Mouse (Mus musculus) CH12.LX (cell line): Measurements from ENCODE around the gene Atp5l.

ENCODE experiments used
- CHD1 ChIP-seq: IDR thresholded peaks from 2 replicates; pipeline ENCODE4 v1.6.1; 2012; ENCODE audit warnings: low read depth, low read length, improper control_type of control experiment, inconsistent platforms
- CTCF ChIP-seq, 2 experiments: IDR thresholded peaks in 1 of 2; conservative IDR thresholded peaks in 1 of 2; 2 replicates each; pipeline ENCODE4 v1.5.1; 2011 to 2012; ENCODE audit warnings: low read depth in 2 of 2, low read length in 2 of 2, improper control_type of control experiment in 1 of 2, inconsistent platforms in 1 of 2, mild to moderate bottlenecking in 1 of 2, moderate library complexity in 1 of 2
- EP300 ChIP-seq: IDR thresholded peaks from 2 replicates; pipeline ENCODE4 v1.6.1; 2011; ENCODE audit warnings: low read length, improper control_type of control experiment
- IRF4 ChIP-seq: IDR thresholded peaks from 2 replicates; pipeline ENCODE4 v1.6.1; 2014; ENCODE audit warnings: low read depth, mild to moderate bottlenecking, inconsistent platforms, low read length, improper control_type of control experiment
- JUND ChIP-seq: conservative IDR thresholded peaks from 2 replicates; pipeline ENCODE4 v1.6.1; 2011; ENCODE audit warnings: low read depth, low read length, improper control_type of control experiment
- MAZ ChIP-seq: IDR thresholded peaks from 2 replicates; pipeline ENCODE4 v1.6.1; 2012; ENCODE audit warnings: low read depth, mild to moderate bottlenecking, inconsistent platforms, low read length, improper control_type of control experiment, moderate library complexity
- PAX5 ChIP-seq: IDR thresholded peaks from 2 replicates; pipeline ENCODE4 v1.6.1; 2012; ENCODE audit warnings: low read length, inconsistent platforms, mixed read lengths
- POLR2A ChIP-seq: IDR thresholded peaks from 2 replicates; pipeline ENCODE4 v1.6.1; 2011; ENCODE audit warnings: low read depth, mild to moderate bottlenecking, improper control_type of control experiment, low read length
- POLR2AphosphoS2 ChIP-seq: IDR thresholded peaks from 2 replicates; pipeline ENCODE4 v1.6.1; 2011; ENCODE audit warnings: low read depth, low read length, improper control_type of control experiment
- SIN3A ChIP-seq: IDR thresholded peaks from 2 replicates; pipeline ENCODE4 v1.6.1; 2012; ENCODE audit warnings: low read length, improper control_type of control experiment, inconsistent platforms
- TCF12 ChIP-seq: IDR thresholded peaks from 2 replicates; pipeline ENCODE4 v1.6.1; 2014; ENCODE audit warnings: low read depth, mild to moderate bottlenecking, inconsistent platforms, low read length, improper control_type of control experiment
- ZC3H11A ChIP-seq: IDR thresholded peaks from 2 replicates; pipeline ENCODE4 v1.6.1; 2012; ENCODE audit warnings: low read depth, mild to moderate bottlenecking, inconsistent platforms, low read length, improper control_type of control experiment
- ZNF384 ChIP-seq: IDR thresholded peaks from 2 replicates; pipeline ENCODE4 v1.6.1; 2012; ENCODE audit warnings: low read depth, low read length, improper control_type of control experiment, inconsistent platforms

GRCm38 (mm10) chr9:44866501-44867240, 53.9 kb downstream of the Atp5l start:
- TF ChIP-seq IRF4: peak; percentile 50; the same call in 1 of the 2 replicates
- TF ChIP-seq MAZ: peak; percentile 45; the same call in 1 of the 2 replicates
- TF ChIP-seq POLR2A: 0 out of 2 replicates have a peak, but pooled peaks have one; percentile 24
- TF ChIP-seq JUND: 0 out of 2 replicates have a peak, but pooled peaks have one; percentile 17
- TF ChIP-seq CHD1: 0 out of 2 replicates have a peak, but pooled peaks have one; percentile 67
- TF ChIP-seq CTCF (conservative IDR thresholded peaks at IDR 0.05 in 1 of 2, IDR thresholded peaks at IDR 0.05 in 1 of 2; ENCODE audit: low read depth in 2 of 2, low read length in 2 of 2): no peak
- peak; percentile 69 for TF ChIP-seq SIN3A
- TF ChIP-seq POLR2AphosphoS2: no peak
- peak; percentile 54; the same call in 1 of the 2 replicates for TF ChIP-seq TCF12
- peak; percentile 28; the same call in 1 of the 2 replicates for TF ChIP-seq ZNF384
- no peak for TF ChIP-seq ZC3H11A
- TF ChIP-seq EP300: peak; percentile 71
- no peak for TF ChIP-seq PAX5
